Mouse (Mus musculus) E14TG2a.4 (cell line): ENCODE data around the gene Slc27a4.

Source experiments
- CTCF ChIP-seq: conservative IDR thresholded peaks from 2 replicates; pipeline ENCODE4 v1.5.1; 2014; ENCODE audit warnings: low read length
- NANOG ChIP-seq: IDR thresholded peaks from 2 replicates; pipeline ENCODE4 v1.6.1; 2014; ENCODE audit warnings: borderline replicate concordance, low read length, mixed read lengths
- POU5F1 ChIP-seq: IDR thresholded peaks from 2 replicates; pipeline ENCODE4 v1.6.1; 2014; ENCODE audit warnings: low read length, borderline replicate concordance

GRCm38 (mm10) chr2:29768901-29769300 lies 33.5 kb upstream of the Slc27a4 start:
- TF ChIP-seq CTCF (no peak), NANOG (no peak), POU5F1 (no peak)
